Mouse (Mus musculus) midbrain, postnatal 0 days (tissue): Measurements from ENCODE around the gene Nkx2-5. TPM values are rescaled to one million over a fixed set of nuclear protein-coding genes. Genes with fewer than 3 reads are reported as not detected.

ENCODE experiments used
- ATAC-seq: fragments of 200-750 bp; cut with Nextera tagmentation; 2 replicates; pipeline ENCODE4 v1.8.0; 2017; ENCODE audit warnings: moderate number of reproducible peaks, mild to moderate bottlenecking, moderate TSS enrichment, moderate library complexity; ENCODE audit not compliant: low FRiP score
- DNase-seq: peaks from one replicate; pipeline ENCODE4 v3.0.0-alpha.2; 2015; ENCODE audit warnings: low spot score
- H3K27ac ChIP-seq: fragments of 300-500 bp; sonication (generic); 2 replicates; pipeline ENCODE4 v1.5.1; 2014; ENCODE audit warnings: low read depth, mild to moderate bottlenecking, low read length, mixed read lengths
- H3K27me3 ChIP-seq: fragments of 300-500 bp; sonication (generic); 2 replicates; pipeline ENCODE4 v1.6.1; 2014; ENCODE audit warnings: low read length, control low read depth, mixed read lengths; ENCODE audit not compliant: insufficient read depth
- H3K36me3 ChIP-seq: fragments of 300-500 bp; sonication (generic); 2 replicates; pipeline ENCODE4 v1.6.1; 2014; ENCODE audit warnings: low read length, control low read depth, mixed read lengths; ENCODE audit not compliant: insufficient read depth
- H3K4me1 ChIP-seq: fragments of 300-500 bp; sonication (generic); 2 replicates; pipeline ENCODE4 v1.6.1; 2014; ENCODE audit warnings: mild to moderate bottlenecking, control low read depth, antibody characterized with exemption, low read length, mixed read lengths; ENCODE audit not compliant: insufficient read depth
- H3K4me2 ChIP-seq: fragments of 300-500 bp; sonication (generic); 2 replicates; pipeline ENCODE4 v1.6.1; 2014; ENCODE audit warnings: low read depth, mild to moderate bottlenecking, low read length, mixed read lengths; ENCODE audit not compliant: poor library complexity, severe bottlenecking
- H3K4me3 ChIP-seq: fragments of 300-500 bp; sonication (generic); 2 replicates; pipeline ENCODE4 v1.5.1; 2014; ENCODE audit warnings: low read depth, mild to moderate bottlenecking, low read length, moderate library complexity
- H3K9ac ChIP-seq: fragments of 300-500 bp; sonication (generic); replicated peaks from 2 replicates; pipeline ENCODE4 v1.6.1; 2014; ENCODE audit warnings: mild to moderate bottlenecking, low read length, moderate library complexity, mixed read lengths; ENCODE audit not compliant: poor library complexity, severe bottlenecking
- H3K9me3 ChIP-seq: fragments of 300-500 bp; sonication (generic); 2 replicates; pipeline ENCODE4 v1.6.1; 2016; ENCODE audit warnings: low read length, control low read depth
- CTCF ChIP-seq: IDR thresholded peaks from 2 replicates; pipeline ENCODE4 v1.5.1; 2016; ENCODE audit warnings: antibody characterized with exemption, mild to moderate bottlenecking
- WGBS: fragments of 180-500 bp; shearing (Covaris S2); extraction: QIAGEN DNeasy Blood & Tissue Kit; methylation state at CpG from one replicate; pipeline ENCODE4 v1.1.7; 2014; 5-methylcytosine and 5-hydroxymethylcytosine counted together
- polyA plus RNA-seq: library from polyadenylated mRNA; unstranded; fragments of >200 nt; fragmentation: Nextera tagmentation; extraction: Ambion mirVana; gene quantifications from 2 replicates; pipeline ENCODE4 v1.2.1, GENCODE M21; 2015
- total RNA-seq: library from RNA; depleted of rRNA; stranded (reverse); fragments of >200 nt; gene quantifications from 2 replicates; pipeline ENCODE4 v1.2.3, GENCODE M21; 2014

Nkx2-5 gene
- total and polyA plus RNA-seq, 2 experiments from 2014 or later: not detected

DNA sequence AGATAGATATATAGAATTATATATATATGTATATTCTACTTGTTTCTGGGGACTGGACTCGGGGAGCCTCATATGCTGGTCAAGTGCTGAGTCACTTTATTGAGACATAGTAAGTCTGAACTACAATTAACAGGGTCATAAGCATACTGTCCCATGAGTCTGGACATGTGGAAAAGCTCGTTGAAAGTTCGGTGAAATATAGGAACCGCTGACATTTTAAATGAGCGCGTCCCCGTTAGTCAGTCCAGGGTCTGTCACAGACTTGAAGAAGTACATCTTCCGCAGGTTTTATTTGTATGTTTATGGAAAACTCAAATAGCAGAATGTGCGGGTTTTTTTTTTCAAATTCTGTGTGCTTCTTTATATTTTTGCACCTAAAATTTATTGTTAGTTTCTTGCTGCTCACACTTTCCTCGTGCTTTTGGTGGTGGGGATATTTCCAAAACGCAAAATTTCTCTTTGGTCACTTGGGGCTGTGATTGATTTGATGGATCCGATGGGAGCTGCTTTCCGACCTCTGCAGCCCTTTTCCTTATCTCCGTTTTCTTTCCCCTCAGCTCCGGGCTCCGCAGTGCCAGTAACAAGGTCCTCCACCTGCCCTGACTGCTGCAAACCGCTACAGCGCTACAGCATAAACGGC lies 4.4 kb upstream of the Nkx2-5 start:
- ATAC-seq (no peak), DNase-seq (no peak)
- Histone ChIP-seq H3K4me2 (no peak overlapping the region), H3K9me3 (no peaks in the 10 kb centered on the region), H3K27me3 (peaks cover 65% of the 10 kb centered on the region), H3K27ac (no peak overlapping the region), H3K4me3 (no peak overlapping the region), H3K9ac (no peak overlapping the region), H3K36me3 (no peaks in the 10 kb centered on the region), H3K4me1 (0 out of 2 replicates have a peak, but pooled peaks cover 3% of the 10 kb centered on the region)
- TF ChIP-seq CTCF: no peak
- WGBS: 3% methylated on average over 19 of the region's 19 CpGs

DNA sequence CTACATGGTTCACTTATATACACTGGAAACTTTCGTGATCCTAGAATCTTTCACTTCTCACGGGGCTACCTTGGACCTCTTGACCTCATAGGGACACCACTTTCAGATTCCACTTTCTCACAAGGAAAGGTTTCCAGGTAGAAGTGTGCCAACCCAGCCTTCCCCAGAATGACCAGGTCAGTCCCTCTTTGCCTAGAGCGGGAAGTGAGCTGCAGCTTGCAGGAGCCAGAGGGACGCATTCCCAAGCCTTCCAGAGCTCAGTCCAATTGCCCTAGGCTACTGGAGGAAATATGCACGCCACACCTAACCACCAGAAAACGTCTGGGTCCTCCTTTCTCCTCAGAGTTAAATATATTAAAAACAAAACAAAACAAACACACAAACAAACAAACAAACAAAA lies 3.4 kb upstream of the Nkx2-5 start:
- Histone ChIP-seq H3K4me1 (0 out of 2 replicates have a peak, but pooled peaks cover 3% of the 10 kb centered on the region), H3K4me3 (no peak overlapping the region), H3K27ac (no peak overlapping the region), H3K36me3 (no peaks in the 10 kb centered on the region), H3K4me2 (no peak overlapping the region), H3K9ac (no peak overlapping the region), H3K9me3 (no peaks in the 10 kb centered on the region), H3K27me3 (peaks cover 69% of the 10 kb centered on the region)
- TF ChIP-seq CTCF: no peak
- 4% methylated on average over 6 of the region's 6 CpGs for WGBS
- DNase-seq: no peak
- ATAC-seq: no peak

DNA sequence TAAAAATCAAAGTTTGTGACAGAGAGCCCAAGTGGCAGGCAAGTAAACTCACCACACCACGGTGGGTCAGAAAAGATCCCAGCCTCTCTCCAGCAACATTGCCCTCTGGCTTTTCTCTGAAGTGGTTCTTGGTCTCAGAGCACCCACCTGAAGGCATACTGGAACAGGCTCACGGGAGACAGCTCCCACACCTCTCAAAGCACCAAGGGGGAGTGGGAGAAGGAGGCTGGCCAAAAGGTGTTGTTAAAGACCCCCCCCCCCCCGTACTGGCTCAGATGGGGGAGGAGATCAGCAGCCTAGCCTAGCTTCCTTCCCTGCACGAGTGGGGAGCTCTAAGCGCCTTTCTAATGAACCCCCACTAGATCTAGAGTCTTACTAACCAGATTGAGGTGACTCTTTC lies 3.0 kb upstream of the Nkx2-5 start:
- H3K4me2 ChIP-seq: no peak overlapping the region
- H3K9ac ChIP-seq: no peak overlapping the region
- TF ChIP-seq CTCF: no peak
- no peaks in the 10 kb centered on the region for H3K36me3 ChIP-seq
- ATAC-seq (no peak), DNase-seq (no peak)
- H3K27me3 ChIP-seq: peaks cover 70% of the 10 kb centered on the region
- H3K27ac ChIP-seq: no peak overlapping the region
- no peak overlapping the region for H3K4me3 ChIP-seq
- no peaks in the 10 kb centered on the region for H3K9me3 ChIP-seq
- 0 out of 2 replicates have a peak, but pooled peaks cover 3% of the 10 kb centered on the region for H3K4me1 ChIP-seq
- WGBS: 2% methylated on average over 5 of the region's 5 CpGs

DNA sequence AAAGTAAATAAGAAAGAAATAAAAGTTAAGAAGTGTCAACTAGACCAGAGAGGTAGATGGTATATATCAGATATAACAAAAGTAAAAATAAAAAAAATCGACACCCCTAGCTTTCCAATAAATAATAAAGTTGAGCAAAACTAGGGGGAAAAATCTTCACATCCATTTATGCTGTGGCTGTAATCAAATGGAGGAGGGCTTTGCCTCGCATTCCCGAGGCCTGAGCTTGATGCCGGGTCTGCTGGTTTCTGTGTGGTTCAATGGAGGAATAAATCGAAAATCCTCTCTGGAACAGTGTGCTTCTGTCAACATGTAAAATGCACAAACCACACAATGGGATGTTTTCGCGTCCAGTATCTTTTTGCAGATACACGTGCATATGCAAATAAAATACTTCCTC lies 1.6 kb upstream of the Nkx2-5 start:
- Histone ChIP-seq H3K27me3 (peaks cover 72% of the 10 kb centered on the region), H3K9ac (no peak overlapping the region), H3K4me1 (0 out of 2 replicates have a peak, but pooled peaks cover 3% of the 10 kb centered on the region), H3K27ac (no peak overlapping the region), H3K36me3 (no peaks in the 10 kb centered on the region), H3K4me2 (no peak overlapping the region), H3K4me3 (no peak overlapping the region), H3K9me3 (no peaks in the 10 kb centered on the region)
- 6% methylated on average over 8 of the region's 8 CpGs for WGBS
- TF ChIP-seq CTCF: no peak
- DNase-seq: no peak
- no peak for ATAC-seq

DNA sequence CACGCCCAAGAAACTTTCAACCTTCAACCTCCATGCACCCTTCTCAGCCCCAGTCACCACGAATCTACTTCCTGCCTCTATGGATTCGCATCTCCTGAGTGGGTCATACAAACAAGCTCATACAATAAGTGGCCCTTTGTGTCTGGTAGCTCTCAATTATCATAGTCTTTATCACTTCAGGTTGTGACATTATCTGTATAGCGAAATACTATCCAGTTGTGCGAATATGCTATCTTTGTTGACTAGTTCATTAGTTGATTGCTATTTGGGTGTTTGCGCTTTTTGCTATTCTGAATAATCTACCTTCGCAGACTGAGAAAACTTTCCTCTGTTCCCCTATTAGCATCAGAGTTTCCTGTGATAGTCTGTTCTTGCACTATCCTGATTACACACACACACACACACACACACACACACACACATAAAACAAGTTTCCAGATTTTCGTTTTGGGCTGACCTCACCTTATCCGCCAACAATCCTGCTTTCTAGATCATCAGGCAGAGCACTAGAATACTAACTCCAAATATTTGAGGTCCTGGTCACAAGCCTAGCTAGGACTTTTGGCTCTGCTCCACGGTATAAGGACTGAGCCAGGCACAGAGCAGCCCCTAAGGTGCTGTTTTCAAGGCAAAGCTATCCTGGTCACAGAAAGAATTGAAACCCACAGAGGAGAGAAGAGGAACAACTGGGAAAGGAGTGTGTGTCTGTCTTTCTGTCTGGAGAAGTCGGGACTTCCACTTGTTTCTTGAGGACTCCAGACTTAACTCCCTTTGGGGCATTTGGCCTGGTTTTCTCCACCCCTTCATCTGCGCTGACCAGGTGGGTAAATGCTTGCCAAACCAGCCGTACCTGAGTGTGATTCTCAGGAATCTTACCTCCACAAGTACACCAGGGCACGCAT lies 591 bp upstream of the Nkx2-5 start:
- Histone ChIP-seq H3K9me3 (no peaks in the 10 kb centered on the region), H3K4me2 (no peak overlapping the region), H3K9ac (no peak overlapping the region), H3K27ac (no peak overlapping the region), H3K4me3 (no peak overlapping the region), H3K4me1 (0 out of 2 replicates have a peak, but pooled peaks cover 3% of the 10 kb centered on the region), H3K27me3 (peaks cover 73% of the 10 kb centered on the region), H3K36me3 (no peaks in the 10 kb centered on the region)
- ATAC-seq: no peak
- no peak for DNase-seq
- WGBS: 4% methylated on average over 14 of the region's 14 CpGs
- no peak for TF ChIP-seq CTCF

DNA sequence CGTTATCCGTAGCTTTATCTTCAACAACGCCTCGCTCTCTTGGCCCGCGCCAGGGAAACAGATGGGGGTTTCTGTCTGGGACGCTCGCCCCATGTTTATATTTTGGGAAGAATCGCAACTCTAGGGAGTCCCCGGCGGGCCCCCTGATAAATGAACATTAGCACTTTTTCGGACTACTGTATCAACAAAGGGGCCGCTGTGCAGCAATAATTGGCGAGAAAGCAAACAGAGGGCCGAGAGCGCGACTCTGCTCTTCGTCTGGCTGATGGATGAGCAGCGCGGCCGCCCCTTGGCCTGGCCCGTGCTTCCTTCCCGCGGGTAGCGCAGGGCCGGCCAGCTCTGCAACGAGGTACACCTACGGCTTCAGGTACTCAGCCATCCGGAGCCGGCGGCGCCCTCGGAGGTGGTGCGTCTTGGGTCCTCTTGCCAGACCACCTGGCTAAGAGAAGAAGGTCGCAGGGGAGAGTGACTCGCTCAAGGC lies 398 bp downstream of the Nkx2-5 start:
- ATAC-seq (no peak), DNase-seq (no peak)
- no peak overlapping the region for H3K9ac ChIP-seq
- H3K27me3 ChIP-seq: peaks cover 73% of the 10 kb centered on the region
- no peak overlapping the region for H3K4me2 ChIP-seq
- H3K9me3 ChIP-seq: no peaks in the 10 kb centered on the region
- no peak for TF ChIP-seq CTCF
- H3K27ac ChIP-seq: no peak overlapping the region
- H3K4me3 ChIP-seq: no peak overlapping the region
- H3K4me1 ChIP-seq: no peaks in the 10 kb centered on the region; the same call in 1 of the 2 replicates
- WGBS: under 1% methylated on average over 36 of the region's 36 CpGs
- H3K36me3 ChIP-seq: no peaks in the 10 kb centered on the region
